Mouse (Mus musculus) midbrain, embryonic 11.5 days (tissue): ENCODE data around the gene Gje1. TPM values are rescaled to one million over a fixed set of nuclear protein-coding genes. Genes with fewer than 3 reads are reported as not detected.
A peak's percentile ranks its signal among the peaks of the same experiment; 100 is the strongest.

Source experiments
- ATAC-seq: fragments of 200-750 bp; cut with Nextera tagmentation; 2 replicates; pipeline ENCODE4 v1.8.0; 2017; ENCODE audit warnings: moderate TSS enrichment, moderate library complexity; ENCODE audit not compliant: low FRiP score
- DNase-seq: peaks from one replicate; pipeline ENCODE4 v3.0.0; 2015; ENCODE audit warnings: low spot score; ENCODE audit errors: missing footprints
- H3K27ac ChIP-seq: fragments of 300-500 bp; sonication (generic); 2 replicates; pipeline ENCODE4 v1.5.1; 2014; ENCODE audit warnings: low read depth, low read length
- H3K27me3 ChIP-seq: fragments of 300-500 bp; sonication (generic); 2 replicates; pipeline ENCODE4 v1.6.1; 2014; ENCODE audit warnings: mild to moderate bottlenecking, low read length, moderate library complexity, mixed read lengths; ENCODE audit not compliant: control insufficient read depth, insufficient read depth
- H3K36me3 ChIP-seq: fragments of 300-500 bp; sonication (generic); 2 replicates; pipeline ENCODE4 v1.6.1; 2014; ENCODE audit warnings: mild to moderate bottlenecking, low read length, moderate library complexity, mixed read lengths; ENCODE audit not compliant: control insufficient read depth, insufficient read depth
- H3K4me1 ChIP-seq: fragments of 300-500 bp; sonication (generic); 2 replicates; pipeline ENCODE4 v1.6.1; 2014; ENCODE audit warnings: low read length; ENCODE audit not compliant: control insufficient read depth, insufficient read depth
- H3K4me2 ChIP-seq: fragments of 300-500 bp; sonication (generic); 2 replicates; pipeline ENCODE4 v1.6.1; 2014; ENCODE audit warnings: mild to moderate bottlenecking, moderate library complexity
- H3K4me3 ChIP-seq: fragments of 300-500 bp; sonication (generic); 2 replicates; pipeline ENCODE4 v1.5.1; 2014; ENCODE audit warnings: low read depth, low read length
- H3K9ac ChIP-seq: fragments of 300-500 bp; sonication (generic); 2 replicates; pipeline ENCODE4 v1.6.1; 2014; ENCODE audit warnings: low read length
- H3K9me3 ChIP-seq: fragments of 300-500 bp; sonication (generic); 2 replicates; pipeline ENCODE4 v1.6.1; 2016; ENCODE audit warnings: low read length; ENCODE audit not compliant: control insufficient read depth
- WGBS: fragments of 180-500 bp; shearing (Covaris S2); extraction: QIAGEN DNeasy Blood & Tissue Kit; methylation state at CpG from one replicate; pipeline ENCODE4 v1.1.7; 2014; 5-methylcytosine and 5-hydroxymethylcytosine counted together
- polyA plus RNA-seq: library from polyadenylated mRNA; unstranded; fragments of >200 nt; fragmentation: Nextera tagmentation; extraction: Ambion mirVana; gene quantifications from 2 replicates; pipeline ENCODE4 v1.2.1, GENCODE M21; 2014

Gje1 gene
- polyA plus RNA-seq, 1 experiment from 2014 or later: not detected

- no peak overlapping the region for H3K4me2 ChIP-seq
- peaks cover 2% of the 10 kb centered on the region; the same call in 1 of the 2 replicates for H3K9me3 ChIP-seq
- no peak overlapping the region for H3K4me3 ChIP-seq
- H3K27me3 ChIP-seq: no peaks in the 10 kb centered on the region
- H3K4me1 ChIP-seq: no peaks in the 10 kb centered on the region
- ATAC-seq (0 out of 2 replicates have a peak, but pooled peaks have one; percentile 59), DNase-seq (no peak)
- no peak overlapping the region for H3K9ac ChIP-seq
- H3K27ac ChIP-seq: no peak overlapping the region
- H3K36me3 ChIP-seq: peaks cover 5% of the 10 kb centered on the region
- 61% methylated on average over 3 of the region's 3 CpGs for WGBS
Measured at GRCm38 (mm10) chr10:14690349-14690748, 27.7 kb downstream of the Gje1 start.

DNA sequence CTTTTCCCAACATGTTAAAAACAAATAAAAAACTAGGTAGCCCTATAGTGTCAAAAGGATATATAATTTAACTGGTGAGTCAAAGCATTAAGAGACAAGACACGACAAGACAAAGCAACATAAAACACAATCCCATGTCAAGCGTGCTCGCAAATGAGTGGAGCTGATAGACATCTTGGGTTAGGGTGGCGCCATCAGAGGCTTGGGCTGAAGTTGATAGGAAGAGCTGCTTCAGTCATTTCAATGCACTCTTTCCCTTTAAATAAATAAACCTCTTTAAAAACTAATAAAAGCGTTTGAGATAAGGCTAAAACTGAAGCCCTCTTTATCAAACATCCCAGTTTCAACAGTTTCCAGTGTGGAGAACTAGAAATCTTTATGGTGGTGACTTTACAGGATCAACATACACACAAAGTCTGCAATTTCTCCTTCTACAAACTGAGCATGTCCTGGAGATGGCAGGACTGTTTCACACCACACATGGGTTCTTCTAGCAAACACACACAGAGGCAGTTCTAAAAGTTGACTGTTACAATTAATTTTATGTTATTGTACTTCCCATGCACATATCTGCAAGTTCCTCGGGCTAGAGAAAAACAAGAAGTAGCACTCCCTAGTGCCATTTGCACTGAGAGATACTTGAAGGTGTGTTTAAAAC, 29.1 kb downstream of the Gje1 start:
- no peaks in the 10 kb centered on the region for H3K27me3 ChIP-seq
- WGBS: 91% methylated on average over 6 of the region's 6 CpGs

DNA sequence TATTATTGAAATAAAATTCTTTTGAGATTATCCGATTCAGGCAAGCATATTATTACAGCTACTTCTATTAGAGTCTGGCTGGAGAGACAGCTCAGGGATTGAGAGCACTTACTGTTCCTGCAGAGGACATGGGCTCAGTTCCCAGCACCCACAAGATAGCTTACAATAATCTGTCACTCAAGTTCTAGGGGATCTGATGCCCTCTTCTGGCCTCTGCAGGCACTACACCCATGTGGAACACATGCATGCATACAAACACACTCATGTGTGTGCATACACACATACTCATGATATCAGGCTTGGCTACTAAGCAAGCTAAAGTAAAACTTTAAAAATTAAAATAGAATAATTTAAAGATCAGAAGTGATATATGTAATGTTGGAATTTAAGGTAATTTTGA, 32.4 kb downstream of the Gje1 start:
- Histone ChIP-seq H3K27me3 (no peaks in the 10 kb centered on the region), H3K9ac (no peak overlapping the region), H3K4me1 (no peaks in the 10 kb centered on the region), H3K9me3 (peaks cover 2% of the 10 kb centered on the region; the same call in 1 of the 2 replicates), H3K27ac (no peak overlapping the region), H3K36me3 (peaks cover 5% of the 10 kb centered on the region), H3K4me2 (no peak overlapping the region), H3K4me3 (no peak overlapping the region)
- ATAC-seq (no peak), DNase-seq (no peak)
- WGBS: 97% methylated on average over 1 of the region's 1 CpGs

More for the DNA sequence above, 29.1 kb downstream of the Gje1 start:
- Histone ChIP-seq H3K36me3 (peaks cover 5% of the 10 kb centered on the region), H3K9me3 (peaks cover 2% of the 10 kb centered on the region; the same call in 1 of the 2 replicates), H3K9ac (no peak overlapping the region), H3K27ac (no peak overlapping the region), H3K4me1 (no peaks in the 10 kb centered on the region), H3K4me3 (no peak overlapping the region), H3K4me2 (no peak overlapping the region)
- ATAC-seq (no peak), DNase-seq (no peak)

DNA sequence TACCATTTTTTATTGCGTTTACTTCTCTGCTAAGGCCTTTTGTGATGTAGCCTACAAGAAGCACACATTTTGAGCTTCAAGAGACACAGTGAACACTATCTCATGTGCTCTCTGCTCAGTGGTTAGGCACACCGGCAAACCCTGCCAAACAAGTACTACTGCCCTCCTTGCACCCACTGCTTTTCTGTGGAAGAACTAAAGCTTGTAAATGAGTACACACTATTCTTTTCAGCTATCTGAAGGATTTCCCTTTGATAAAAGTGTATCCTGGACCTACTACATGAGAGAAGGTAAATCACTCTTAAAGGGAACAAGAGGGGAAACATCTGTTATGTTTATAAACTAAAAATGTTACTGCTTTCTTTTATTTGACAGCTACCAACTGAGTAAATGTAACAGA, 51.9 kb downstream of the Gje1 start:
- WGBS: 96% methylated on average over 2 of the region's 2 CpGs
- no peak for ATAC-seq
- Histone ChIP-seq H3K9me3 (no peaks in the 10 kb centered on the region), H3K4me2 (no peak overlapping the region), H3K4me1 (no peaks in the 10 kb centered on the region), H3K4me3 (no peak overlapping the region), H3K36me3 (peaks cover 4% of the 10 kb centered on the region; the same call in 1 of the 2 replicates), H3K9ac (no peak overlapping the region), H3K27me3 (no peaks in the 10 kb centered on the region), H3K27ac (no peak overlapping the region)
- no peak for DNase-seq

Other genes starting within 250 kb of the Gje1 start
- gene Adgrg6, start 172.6 kb downstream of the Gje1 start, polyA plus RNA-seq: 1.2 and 1.9 TPM in 2 replicates
- gene Vta1, start 12.7 kb downstream of the Gje1 start, polyA plus RNA-seq: 227 and 249 TPM in 2 replicates
- gene Nmbr, start 12.6 kb downstream of the Gje1 start, polyA plus RNA-seq: 0.41 and 0.49 TPM in 2 replicates